9 mouse cellular contexts compared by ENCODE assay signal in genomic region chr11:120111033-120111432, GRCm38 (mm10). TPM values are rescaled to one million over a fixed set of nuclear protein-coding genes. Genes with fewer than 3 reads are reported as not detected.
DNase-seq lines count a peak whose midpoint lies in the region; ATAC-seq and TF ChIP-seq lines count a peak whose summit lies in the region.
"Had no signal": no experiment of that assay in that cellular context is flagged by ENCODE, and none has a peak within 500 bp of the region (broad histone marks: within the 10 kb centered on the region; RNA-seq: fewer than 3 reads in every experiment).

No protein-coding gene starts in this region.

- H3K27me3 ChIP-seq in embryonic facial prominence, embryonic 13.5 days = no peaks in the 10 kb centered on the region
- no peaks in the 10 kb centered on the region for H3K27me3 ChIP-seq in stomach, postnatal 0 days (ENCODE audit: control insufficient read depth, insufficient read depth, low read length)

- peak; percentile 98 for TF ChIP-seq CTCF in stomach, postnatal 0 days (IDR thresholded peaks at IDR 0.05; ENCODE audit: low read depth)

- peaks cover 22% of the 10 kb centered on the region for H3K4me1 ChIP-seq in embryonic facial prominence, embryonic 13.5 days
- no peaks in the 10 kb centered on the region for H3K4me1 ChIP-seq in stomach, postnatal 0 days (replicated peaks; ENCODE audit: control insufficient read depth, insufficient read depth)

- 0 out of 2 replicates have a peak overlapping the region, but pooled peaks have one; percentile 24 for H3K27ac ChIP-seq in embryonic facial prominence, embryonic 13.5 days
- H3K27ac ChIP-seq in stomach, postnatal 0 days (replicated peaks) = no peak overlapping the region
- H3K27ac ChIP-seq: limb, embryonic 12.5 days had no signal

- ATAC-seq in frontal cortex, adult (ENCODE audit: low TSS enrichment) = no peak
- no peak for ATAC-seq in embryonic facial prominence, embryonic 13.5 days (ENCODE audit: insufficient number of reproducible peaks, insufficient read depth, low FRiP score, low TSS enrichment, low read depth)
- peak; percentile 77 for ATAC-seq in megakaryocyte progenitor cell, adult 5-6 weeks (replicated peaks; ENCODE audit: poor library complexity)
- no peak for ATAC-seq in stomach, postnatal 0 days (ENCODE audit: low FRiP score, low TSS enrichment)

- WGBS in embryonic facial prominence, embryonic 13.5 days = 6% methylated on average over 2 of the region's 2 CpGs
- 4% methylated on average over 2 of the region's 2 CpGs for WGBS in stomach, postnatal 0 days

- no peak for TF ChIP-seq EP300 in stomach, postnatal 0 days (optimal IDR thresholded peaks at IDR 0.05)

- DNase-seq in frontal cortex, postnatal 36 days (ENCODE audit: low spot score in 2 of 2) = peak; percentile 29 to 36
- peak; percentile 61 for DNase-seq in urinary bladder, postnatal 25 days (ENCODE audit: low spot score)
- DNase-seq in urinary bladder, adult 2 months (ENCODE audit: low spot score) = no peak
- peak; percentile 78 for DNase-seq in induced T-regulatory cell, adult 2 months (ENCODE audit: low read depth)
- DNase-seq in stomach, postnatal 0 days (ENCODE audit: low spot score) = peak; percentile 69

- no peaks in the 10 kb centered on the region for H3K9me3 ChIP-seq in embryonic facial prominence, embryonic 13.5 days
- no peaks in the 10 kb centered on the region for H3K9me3 ChIP-seq in stomach, postnatal 0 days (ENCODE audit: control insufficient read depth, low read length)
- H3K9me3 ChIP-seq: limb, embryonic 12.5 days had no signal

- H3K4me2 ChIP-seq in embryonic facial prominence, embryonic 13.5 days = no peak overlapping the region
- no peak overlapping the region for H3K4me2 ChIP-seq in stomach, postnatal 0 days (replicated peaks; ENCODE audit: low read depth)
- H3K4me2 ChIP-seq: limb, embryonic 12.5 days had no signal

- no peak overlapping the region for H3K4me3 ChIP-seq in embryonic facial prominence, embryonic 13.5 days
- H3K4me3 ChIP-seq in stomach, postnatal 0 days (ENCODE audit: low read depth, low read length) = no peak overlapping the region
- H3K4me3 ChIP-seq: limb, embryonic 12.5 days had no signal

- H3K9ac ChIP-seq in embryonic facial prominence, embryonic 13.5 days = no peak overlapping the region
- H3K9ac ChIP-seq in stomach, postnatal 0 days (ENCODE audit: low read length) = no peak overlapping the region
- H3K9ac ChIP-seq: limb, embryonic 12.5 days had no signal

- peaks cover 67% of the 10 kb centered on the region for H3K36me3 ChIP-seq in embryonic facial prominence, embryonic 13.5 days
- H3K36me3 ChIP-seq in stomach, postnatal 0 days (ENCODE audit: control insufficient read depth, insufficient read depth, low read length) = peaks cover 11% of the 10 kb centered on the region

RNA-seq across cellular contexts. Expression of gene Ndufaf8, which starts 12.3 kb away (rescaled TPM):
- polyA plus RNA-seq in urinary bladder, adult 2 months (2012; rRNA removed) = 47.2 and 49.0 TPM in 2 replicates
- polyA plus RNA-seq in embryonic facial prominence, embryonic 13.5 days (2015; fragmentation: Nextera tagmentation; extraction: Ambion mirVana) = 76.5 and 79.2 TPM in 2 replicates
- total RNA-seq in megakaryocyte progenitor cell, adult 5-6 weeks (2015) = 18.6 and 24.5 TPM in 2 replicates
- total RNA-seq in megakaryocyte progenitor cell, adult 5-6 weeks (2017) = 20.0 and 20.6 TPM in 2 replicates
- polyA plus RNA-seq in stomach, postnatal 0 days (2015; fragmentation: Nextera tagmentation; extraction: Ambion mirVana) = 84.8 and 84.9 TPM in 2 replicates

RNA-seq across cellular contexts. Expression of gene Tepsin, which starts 12.5 kb away (rescaled TPM):
- polyA plus RNA-seq in urinary bladder, adult 2 months (2012; rRNA removed) = 36.5 and 38.5 TPM in 2 replicates
- polyA plus RNA-seq in embryonic facial prominence, embryonic 13.5 days (2015; fragmentation: Nextera tagmentation; extraction: Ambion mirVana) = 19.5 and 20.5 TPM in 2 replicates
- 8.3 and 10.3 TPM in 2 replicates for total RNA-seq in megakaryocyte progenitor cell, adult 5-6 weeks (2015)
- 8.3 and 8.8 TPM in 2 replicates for total RNA-seq in megakaryocyte progenitor cell, adult 5-6 weeks (2017)
- 8.3 and 11.5 TPM in 2 replicates for polyA plus RNA-seq in stomach, postnatal 0 days (2015; fragmentation: Nextera tagmentation; extraction: Ambion mirVana)

RNA-seq across cellular contexts. Expression of gene Cep131, which starts 24.4 kb away (rescaled TPM):
- polyA plus RNA-seq in urinary bladder, adult 2 months (2012; rRNA removed) = 7.6 and 10.5 TPM in 2 replicates
- 30.3 and 31.3 TPM in 2 replicates for polyA plus RNA-seq in embryonic facial prominence, embryonic 13.5 days (2015; fragmentation: Nextera tagmentation; extraction: Ambion mirVana)
- 5.1 and 5.2 TPM in 2 replicates for total RNA-seq in megakaryocyte progenitor cell, adult 5-6 weeks (2015)
- 12.3 and 19.3 TPM in 2 replicates for total RNA-seq in megakaryocyte progenitor cell, adult 5-6 weeks (2017)
- polyA plus RNA-seq in stomach, postnatal 0 days (2015; fragmentation: Nextera tagmentation; extraction: Ambion mirVana) = 5.8 and 6.3 TPM in 2 replicates

RNA-seq across cellular contexts. Expression of gene Slc38a10, which starts 40.1 kb away (rescaled TPM):
- 60.0 and 72.0 TPM in 2 replicates for polyA plus RNA-seq in urinary bladder, adult 2 months (2012; rRNA removed)
- polyA plus RNA-seq in embryonic facial prominence, embryonic 13.5 days (2015; fragmentation: Nextera tagmentation; extraction: Ambion mirVana) = 92.9 and 94.5 TPM in 2 replicates
- 31.6 and 33.3 TPM in 2 replicates for total RNA-seq in megakaryocyte progenitor cell, adult 5-6 weeks (2015)
- total RNA-seq in megakaryocyte progenitor cell, adult 5-6 weeks (2017) = 40.2 and 41.2 TPM in 2 replicates
- 40.5 and 42.3 TPM in 2 replicates for polyA plus RNA-seq in stomach, postnatal 0 days (2015; fragmentation: Nextera tagmentation; extraction: Ambion mirVana)
